Mouse (Mus musculus) ES-Bruce4 (cell line): Measurements from ENCODE around the gene Ly86. TPM values are rescaled to one million over a fixed set of nuclear protein-coding genes. Genes with fewer than 3 reads are reported as not detected.

ENCODE experiments used
- H3K27ac ChIP-seq: 2 replicates; pipeline ENCODE4 v1.5.1; 2012; ENCODE audit warnings: low read length, inconsistent platforms; ENCODE audit not compliant: insufficient read depth
- H3K27me3 ChIP-seq: 2 replicates; pipeline ENCODE4 v1.6.1; 2012; ENCODE audit warnings: mild to moderate bottlenecking, low read length, inconsistent platforms; ENCODE audit not compliant: control insufficient read depth, poor library complexity, insufficient read depth, severe bottlenecking
- H3K36me3 ChIP-seq: 2 replicates; pipeline ENCODE4 v1.6.1; 2012; ENCODE audit warnings: inconsistent platforms, mild to moderate bottlenecking, low read length, moderate library complexity; ENCODE audit not compliant: control insufficient read depth, poor library complexity, insufficient read depth, severe bottlenecking
- H3K4me1 ChIP-seq: one replicate; pipeline ENCODE4 v1.8.1; 2011; ENCODE audit warnings: low read length; ENCODE audit not compliant: control insufficient read depth, insufficient read depth
- H3K4me3 ChIP-seq: 2 replicates; pipeline ENCODE4 v1.5.1; 2011; ENCODE audit warnings: low read depth, mild to moderate bottlenecking, low read length
- H3K9ac ChIP-seq: 2 replicates; pipeline ENCODE4 v1.6.1; 2012; ENCODE audit warnings: low read depth, mild to moderate bottlenecking, inconsistent platforms; ENCODE audit not compliant: poor library complexity, severe bottlenecking
- H3K9me3 ChIP-seq: replicated peaks from 2 replicates; pipeline ENCODE4 v1.6.1; 2012; ENCODE audit warnings: mild to moderate bottlenecking, low read length, inconsistent platforms; ENCODE audit not compliant: control insufficient read depth, poor library complexity, insufficient read depth, severe bottlenecking
- CTCF ChIP-seq: IDR thresholded peaks from one replicate; pipeline ENCODE4 v1.8.1; 2011; ENCODE audit warnings: low read depth, low read length
- EP300 ChIP-seq: IDR thresholded peaks from 2 replicates; pipeline ENCODE4 v1.6.1; 2011; ENCODE audit warnings: low read depth, low read length; ENCODE audit not compliant: insufficient read depth
- POLR2A ChIP-seq: IDR thresholded peaks from one replicate; pipeline ENCODE4 v1.8.1; 2011; ENCODE audit warnings: low read length; ENCODE audit not compliant: insufficient read depth
- polyA plus RNA-seq: library from polyadenylated mRNA; stranded (reverse); fragments of >200 nt; gene quantifications from 2 replicates; pipeline ENCODE4 v1.2.4, GENCODE M21; 2011; ENCODE audit warnings: low read depth; ENCODE audit not compliant: missing spikeins, insufficient read depth, insufficient read length

Gene Ly86
- polyA plus RNA-seq, 1 experiment: not detected

- Histone ChIP-seq H3K27ac (no peak overlapping the region), H3K9ac (no peak overlapping the region), H3K4me3 (no peak overlapping the region), H3K36me3 (no peaks in the 10 kb centered on the region), H3K4me1 (no peaks in the 10 kb centered on the region), H3K9me3 (no peaks in the 10 kb centered on the region), H3K27me3 (no peaks in the 10 kb centered on the region)
- TF ChIP-seq CTCF (no peak), POLR2A (no peak), EP300 (no peak)
Observed at GRCm38 (mm10) chr13:37415696-37416095, 70.7 kb downstream of the Ly86 start.

DNA sequence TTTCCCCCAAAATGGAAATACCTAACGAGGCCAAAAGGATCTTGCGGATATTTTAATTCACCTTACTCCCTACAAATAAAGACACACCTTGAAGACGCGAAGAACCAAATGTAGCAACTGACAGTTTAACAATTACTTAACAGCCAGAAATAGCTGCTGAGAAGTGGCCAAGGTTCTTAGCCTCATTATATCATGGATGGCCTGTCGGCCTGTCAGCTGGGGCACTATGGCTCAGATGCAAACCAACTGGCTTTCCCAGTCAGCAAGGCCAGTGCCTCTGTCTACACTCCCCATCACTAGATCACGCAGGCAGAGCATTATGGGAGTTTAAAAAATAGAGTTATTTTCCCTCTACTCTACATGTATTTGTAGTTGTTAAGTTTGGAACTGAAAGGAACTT is 78.4 kb downstream of the Ly86 start:
- Histone ChIP-seq H3K9me3 (0 out of 2 replicates have a peak, but pooled peaks cover 5% of the 10 kb centered on the region), H3K9ac (no peak overlapping the region), H3K27me3 (no peaks in the 10 kb centered on the region), H3K4me1 (no peaks in the 10 kb centered on the region), H3K36me3 (no peaks in the 10 kb centered on the region), H3K27ac (no peak overlapping the region), H3K4me3 (no peak overlapping the region)
- TF ChIP-seq EP300 (no peak), POLR2A (no peak), CTCF (no peak)

- Histone ChIP-seq H3K4me1 (no peaks in the 10 kb centered on the region), H3K9ac (no peak overlapping the region), H3K9me3 (0 out of 2 replicates have a peak, but pooled peaks cover 5% of the 10 kb centered on the region), H3K27ac (no peak overlapping the region), H3K4me3 (no peak overlapping the region), H3K36me3 (no peaks in the 10 kb centered on the region), H3K27me3 (no peaks in the 10 kb centered on the region)
- TF ChIP-seq CTCF (no peak), EP300 (no peak), POLR2A (no peak)
Observed at GRCm38 (mm10) chr13:37424904-37425303, 79.9 kb downstream of the Ly86 start.

DNA sequence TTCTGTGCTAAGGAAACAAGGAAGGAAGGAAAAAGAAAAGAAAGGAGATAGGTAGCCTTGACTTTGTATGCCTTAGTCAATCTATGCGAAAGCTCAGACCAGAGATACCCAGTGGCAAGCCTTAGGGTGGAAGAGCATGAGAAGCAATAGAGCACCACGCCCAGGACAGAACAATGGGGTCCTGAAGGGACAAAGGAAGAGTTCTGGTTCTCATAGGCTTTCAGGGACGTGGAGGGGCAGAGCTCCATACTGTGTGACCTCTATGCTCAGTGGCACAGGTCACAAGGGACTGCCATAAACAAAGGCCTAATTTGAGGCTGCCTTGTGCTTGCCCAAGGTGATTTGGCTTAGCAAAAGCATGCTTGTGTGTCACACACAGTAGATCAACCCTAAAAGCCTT is 80.4 kb downstream of the Ly86 start:
- Histone ChIP-seq H3K27me3 (no peaks in the 10 kb centered on the region), H3K9me3 (0 out of 2 replicates have a peak, but pooled peaks cover 5% of the 10 kb centered on the region), H3K36me3 (no peaks in the 10 kb centered on the region), H3K9ac (no peak overlapping the region), H3K27ac (no peak overlapping the region), H3K4me1 (no peaks in the 10 kb centered on the region), H3K4me3 (no peak overlapping the region)
- TF ChIP-seq EP300 (peak; percentile 67), CTCF (no peak), POLR2A (no peak)

DNA sequence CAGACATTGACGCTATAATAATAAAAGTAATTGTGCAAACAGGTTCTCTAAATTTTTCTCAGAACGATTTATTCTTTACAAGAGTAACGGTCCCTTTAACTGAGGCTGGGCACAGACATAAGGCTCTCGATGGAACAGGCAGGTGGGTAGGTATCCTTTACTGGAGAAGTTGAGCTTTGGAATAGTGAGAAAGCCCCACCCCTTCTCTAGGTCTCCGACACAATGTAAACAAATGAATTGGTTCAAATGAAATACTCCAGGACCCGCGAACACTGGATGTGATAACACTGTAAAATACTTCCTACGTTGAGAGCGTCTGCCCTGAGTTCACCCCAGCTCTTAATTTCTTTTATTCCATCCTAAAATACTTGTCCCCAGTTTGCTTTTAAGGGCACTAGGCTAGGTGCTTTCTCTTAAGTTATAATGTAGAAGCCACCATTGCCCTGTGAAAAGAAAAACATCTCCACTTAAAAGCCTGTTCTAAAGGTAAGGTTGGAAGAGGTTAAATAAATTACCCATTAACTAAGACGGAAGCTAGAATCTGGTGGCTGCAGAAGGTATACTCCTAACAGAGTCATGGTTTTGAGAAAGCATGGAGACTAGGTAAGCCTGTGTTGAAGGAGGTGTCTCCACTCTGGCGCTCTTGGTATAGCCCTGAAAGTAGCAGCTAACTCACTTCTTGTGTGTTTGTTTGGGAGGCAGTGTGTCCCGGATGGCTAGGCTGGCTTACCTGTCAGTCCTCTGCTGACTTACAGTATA is 81.7 kb downstream of the Ly86 start:
- H3K27ac ChIP-seq: no peak overlapping the region
- H3K27me3 ChIP-seq: no peaks in the 10 kb centered on the region
- H3K36me3 ChIP-seq: no peaks in the 10 kb centered on the region
- no peak overlapping the region for H3K9ac ChIP-seq
- H3K9me3 ChIP-seq: 0 out of 2 replicates have a peak, but pooled peaks cover 5% of the 10 kb centered on the region
- no peaks in the 10 kb centered on the region for H3K4me1 ChIP-seq
- TF ChIP-seq CTCF (no peak), EP300 (no peak), POLR2A (no peak)
- H3K4me3 ChIP-seq: no peak overlapping the region

- Histone ChIP-seq H3K9me3 (0 out of 2 replicates have a peak, but pooled peaks cover 5% of the 10 kb centered on the region), H3K27ac (no peak overlapping the region), H3K9ac (no peak overlapping the region), H3K4me3 (no peak overlapping the region), H3K36me3 (no peaks in the 10 kb centered on the region), H3K4me1 (no peaks in the 10 kb centered on the region), H3K27me3 (no peaks in the 10 kb centered on the region)
- no peak for TF ChIP-seq CTCF
- no peak for TF ChIP-seq EP300
- TF ChIP-seq POLR2A: no peak
Observed at GRCm38 (mm10) chr13:37428496-37428895, 83.5 kb downstream of the Ly86 start.
